In genomic region chr12:70532843-70533242, GRCm38 (mm10) we compare ENCODE assay signal across 10 mouse cellular contexts.
DNase-seq lines count a peak whose midpoint lies in the region; ATAC-seq lines count a peak whose summit lies in the region.
"Had no signal": no experiment of that assay in that cellular context is flagged by ENCODE, and none has a peak within 500 bp of the region (broad histone marks: within the 10 kb centered on the region; RNA-seq: fewer than 3 reads in every experiment).

No protein-coding gene starts in this region.

- peak; percentile 12 to 35 for DNase-seq in left cerebral cortex, postnatal 10 days (ENCODE audit: extremely low spot score in 1 of 2, low spot score in 2 of 2)
- no peak for DNase-seq in left cerebral cortex, adult 11 months (ENCODE audit: low spot score)
- DNase-seq in embryo, embryonic 11 days = peak; percentile 41
- no peak for DNase-seq in cerebellum, adult 8-10 months
- DNase-seq in urinary bladder, adult 2 months (ENCODE audit: low spot score) = no peak

- no peak overlapping the region; the same call in 1 of the 2 replicates for H3K27ac ChIP-seq in forebrain, embryonic 16.5 days (ENCODE audit: low read length)
- peak overlapping the region; percentile 81 for H3K27ac ChIP-seq in limb, embryonic 13.5 days
- H3K27ac ChIP-seq: neural tube, embryonic 12.5 days had no signal

- ATAC-seq in forebrain, embryonic 16.5 days = peak; percentile 31; the same call in 1 of the 2 replicates
- peak; percentile 87 for ATAC-seq in limb, embryonic 13.5 days (ENCODE audit: low FRiP score, low read depth)
- ATAC-seq: lung, postnatal 0 days had no signal

- 56% methylated on average over 10 of the region's 10 CpGs for WGBS in forebrain, embryonic 16.5 days
- 36% methylated on average over 10 of the region's 10 CpGs for WGBS in limb, embryonic 13.5 days

- peaks cover 14% of the 10 kb centered on the region for H3K4me1 ChIP-seq in forebrain, embryonic 16.5 days (replicated peaks; ENCODE audit: control insufficient read depth, insufficient read depth, low read length)
- H3K4me1 ChIP-seq in limb, embryonic 13.5 days = peaks cover 18% of the 10 kb centered on the region
- H3K4me1 ChIP-seq: neural tube, embryonic 12.5 days had no signal

- no peak overlapping the region for H3K9ac ChIP-seq in forebrain, embryonic 16.5 days (replicated peaks; ENCODE audit: low read depth, low read length)
- H3K9ac ChIP-seq in limb, embryonic 13.5 days = peak overlapping the region; percentile 39; the same call in 1 of the 2 replicates
- H3K9ac ChIP-seq: hindbrain, embryonic 12.5 days; neural tube, embryonic 12.5 days had no signal

- no peak overlapping the region for H3K4me3 ChIP-seq in forebrain, embryonic 16.5 days (replicated peaks; ENCODE audit: low read length)
- H3K4me3 ChIP-seq in limb, embryonic 13.5 days = no peak overlapping the region
- H3K4me3 ChIP-seq: hindbrain, embryonic 12.5 days; neural tube, embryonic 12.5 days had no signal

- intact Hi-C loops in left cerebral cortex, postnatal 10 days (cut with DNase I) = no loop called here

- no peaks in the 10 kb centered on the region for H3K36me3 ChIP-seq in forebrain, embryonic 16.5 days (ENCODE audit: control insufficient read depth, insufficient read depth)
- H3K36me3 ChIP-seq in limb, embryonic 13.5 days = no peaks in the 10 kb centered on the region
- H3K36me3 ChIP-seq: hindbrain, embryonic 12.5 days; neural tube, embryonic 12.5 days had no signal

- no peaks in the 10 kb centered on the region for H3K9me3 ChIP-seq in forebrain, embryonic 16.5 days (ENCODE audit: control insufficient read depth, low read length)
- H3K9me3 ChIP-seq in limb, embryonic 13.5 days = no peaks in the 10 kb centered on the region
- H3K9me3 ChIP-seq: hindbrain, embryonic 12.5 days; neural tube, embryonic 12.5 days had no signal

- no peak overlapping the region; the same call in 1 of the 2 replicates for H3K4me2 ChIP-seq in forebrain, embryonic 16.5 days (ENCODE audit: low read length)
- H3K4me2 ChIP-seq in limb, embryonic 13.5 days (replicated peaks) = peak overlapping the region; percentile 23
- H3K4me2 ChIP-seq: hindbrain, embryonic 12.5 days; neural tube, embryonic 12.5 days had no signal

- H3K27me3 ChIP-seq in forebrain, embryonic 16.5 days (replicated peaks; ENCODE audit: control insufficient read depth, insufficient read depth, low read length) = no peaks in the 10 kb centered on the region
- H3K27me3 ChIP-seq in limb, embryonic 13.5 days = no peaks in the 10 kb centered on the region
- H3K27me3 ChIP-seq: hindbrain, embryonic 12.5 days; neural tube, embryonic 12.5 days had no signal

Comparison
In these comparisons a context has a peak if more than half of its experiments do, and no peak if none do; other contexts are left out.
1. DNase-seq: peak in left cerebral cortex, postnatal 10 days (2 of 2) and embryo, embryonic 11 days (single experiment); none in left cerebral cortex, adult 11 months (single experiment), cerebellum, adult 8-10 months (single experiment) and urinary bladder, adult 2 months (single experiment).